Mouse (Mus musculus) bone marrow macrophage, adult 2 months (primary cell): ENCODE results near the gene Npc1l1. TPM values are rescaled to one million over a fixed set of nuclear protein-coding genes. Genes with fewer than 3 reads are reported as not detected.

Experiments used
- H3K27ac ChIP-seq: 2 replicates; pipeline ENCODE4 v1.5.1; 2012; ENCODE audit warnings: low read depth, low read length; ENCODE audit not compliant: insufficient read depth
- H3K4me1 ChIP-seq: 2 replicates; pipeline ENCODE4 v1.6.1; 2012; ENCODE audit warnings: low read length; ENCODE audit not compliant: control insufficient read depth, insufficient read depth
- H3K4me3 ChIP-seq: 2 replicates; pipeline ENCODE4 v1.5.1; 2012; ENCODE audit warnings: mild to moderate bottlenecking, low read length, moderate library complexity; ENCODE audit not compliant: insufficient read depth
- CTCF ChIP-seq: IDR thresholded peaks from 2 replicates; pipeline ENCODE4 v1.5.1; 2012; ENCODE audit warnings: low read depth, mild to moderate bottlenecking, low read length, moderate library complexity
- POLR2A ChIP-seq: IDR thresholded peaks from 2 replicates; pipeline ENCODE4 v1.6.1; 2012; ENCODE audit warnings: mild to moderate bottlenecking, low read depth, low read length, borderline replicate concordance
- polyA plus RNA-seq: library from polyadenylated mRNA; stranded (reverse); fragments of >200 nt; gene quantifications from 2 replicates; pipeline ENCODE4 v1.2.4, GENCODE M21; 2012; ENCODE audit not compliant: missing spikeins, insufficient read depth, insufficient read length

Npc1l1 gene
- polyA plus RNA-seq, 1 experiment: not detected

GRCm38 (mm10) chr11:6184202-6184935 lies 45.6 kb downstream of the Npc1l1 start:
- H3K27ac ChIP-seq: no peak overlapping the region
- TF ChIP-seq CTCF: no peak
- TF ChIP-seq POLR2A: no peak
- H3K4me1 ChIP-seq: peaks cover 10% of the 10 kb centered on the region
- H3K4me3 ChIP-seq: no peak overlapping the region

- H3K4me3 ChIP-seq: no peak overlapping the region
- TF ChIP-seq CTCF: no peak
- no peak for TF ChIP-seq POLR2A
- peaks cover 19% of the 10 kb centered on the region for H3K4me1 ChIP-seq
Measured at GRCm38 (mm10) chr11:6183246-6183645, 46.7 kb downstream of the Npc1l1 start.

GRCm38 (mm10) chr11:6180811-6181399 lies 49.0 kb downstream of the Npc1l1 start:
- Histone ChIP-seq H3K4me1 (peaks cover 28% of the 10 kb centered on the region), H3K4me3 (no peak overlapping the region), H3K27ac (no peak overlapping the region)
- TF ChIP-seq CTCF (no peak), POLR2A (no peak)

More at GRCm38 (mm10) chr11:6183246-6183645, 46.7 kb downstream of the Npc1l1 start:
- no peak overlapping the region for H3K27ac ChIP-seq

DNA sequence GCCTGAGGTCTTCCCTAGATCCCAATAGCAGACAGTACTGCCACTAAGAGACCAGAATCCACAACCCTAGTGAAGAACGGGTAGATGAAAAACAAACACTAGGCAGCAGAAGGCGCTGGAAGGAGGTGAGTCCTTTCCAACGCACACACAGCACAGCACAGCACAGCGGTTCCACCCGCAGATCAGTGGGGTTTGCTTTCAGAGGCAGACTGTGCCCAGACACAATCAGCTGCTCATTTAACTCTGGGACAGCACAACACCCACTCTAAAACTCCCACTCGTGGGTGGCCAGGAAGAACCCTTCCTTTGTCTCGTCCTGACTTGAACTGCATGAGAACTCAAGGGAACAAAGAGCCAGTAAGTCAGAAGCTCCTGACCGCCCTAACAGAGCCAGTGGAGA lies 50.7 kb downstream of the Npc1l1 start:
- no peak for TF ChIP-seq CTCF
- TF ChIP-seq POLR2A: no peak
- no peak overlapping the region for H3K4me3 ChIP-seq
- H3K27ac ChIP-seq: peak overlapping the region; percentile 29
- peaks cover 38% of the 10 kb centered on the region for H3K4me1 ChIP-seq

- H3K27ac ChIP-seq: peak overlapping the region; percentile 29
- H3K4me3 ChIP-seq: no peak overlapping the region
- TF ChIP-seq POLR2A (no peak), CTCF (no peak)
- peaks cover 38% of the 10 kb centered on the region for H3K4me1 ChIP-seq
Measured at GRCm38 (mm10) chr11:6178673-6179166, 51.2 kb downstream of the Npc1l1 start.

DNA sequence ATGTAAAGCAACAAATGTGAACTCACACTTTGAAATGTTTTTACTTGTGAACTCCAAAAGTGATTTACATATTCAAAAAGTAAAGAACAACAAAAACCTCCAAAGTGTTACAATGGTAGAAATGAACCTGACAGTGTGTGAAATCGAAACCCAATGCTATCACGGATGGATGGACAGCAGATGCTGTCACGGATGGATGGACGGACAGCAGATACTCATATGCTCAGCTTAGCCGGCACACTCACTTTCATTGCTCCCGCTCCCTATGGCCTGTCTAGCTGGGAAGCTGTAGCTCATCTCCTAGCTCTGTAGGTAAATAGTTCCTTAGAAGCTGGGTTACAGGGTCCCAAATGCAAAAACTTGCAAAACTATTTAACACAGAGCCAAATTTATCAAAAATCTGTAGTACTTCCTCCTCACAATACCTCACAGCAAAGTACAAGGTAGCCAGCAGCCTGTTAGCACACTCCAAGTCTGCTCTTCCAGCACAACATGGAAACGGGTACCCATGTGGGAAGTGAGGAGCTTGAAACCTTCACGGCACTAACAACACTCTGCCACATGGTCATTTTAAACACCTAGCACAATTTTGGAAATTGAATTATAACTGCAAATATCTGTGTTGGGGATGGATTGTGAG lies 52.0 kb downstream of the Npc1l1 start:
- Histone ChIP-seq H3K4me1 (peaks cover 38% of the 10 kb centered on the region), H3K27ac (no peak overlapping the region), H3K4me3 (no peak overlapping the region)
- TF ChIP-seq CTCF (no peak), POLR2A (no peak)

DNA sequence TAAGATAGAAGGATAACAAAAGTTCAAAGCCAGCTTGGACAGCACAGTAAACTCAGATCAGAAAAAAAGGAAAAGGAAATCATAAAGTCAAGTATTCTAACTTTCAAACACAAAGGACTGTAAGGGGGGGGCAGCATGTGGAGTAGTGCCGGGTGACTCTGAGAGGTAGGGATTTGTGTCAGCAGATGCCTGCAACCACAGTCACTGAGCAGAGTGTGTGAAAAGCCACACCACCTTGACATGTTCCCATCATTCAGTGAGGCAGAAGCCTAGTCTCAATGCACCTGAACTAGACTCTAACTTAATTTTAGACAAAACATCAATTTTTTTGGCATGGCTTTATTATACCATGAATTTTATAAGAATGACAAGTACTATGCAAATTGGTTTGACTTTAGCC lies 54.4 kb downstream of the Npc1l1 start:
- H3K4me3 ChIP-seq: no peak overlapping the region
- H3K27ac ChIP-seq: no peak overlapping the region
- TF ChIP-seq CTCF (no peak), POLR2A (no peak)
- H3K4me1 ChIP-seq: peaks cover 38% of the 10 kb centered on the region

DNA sequence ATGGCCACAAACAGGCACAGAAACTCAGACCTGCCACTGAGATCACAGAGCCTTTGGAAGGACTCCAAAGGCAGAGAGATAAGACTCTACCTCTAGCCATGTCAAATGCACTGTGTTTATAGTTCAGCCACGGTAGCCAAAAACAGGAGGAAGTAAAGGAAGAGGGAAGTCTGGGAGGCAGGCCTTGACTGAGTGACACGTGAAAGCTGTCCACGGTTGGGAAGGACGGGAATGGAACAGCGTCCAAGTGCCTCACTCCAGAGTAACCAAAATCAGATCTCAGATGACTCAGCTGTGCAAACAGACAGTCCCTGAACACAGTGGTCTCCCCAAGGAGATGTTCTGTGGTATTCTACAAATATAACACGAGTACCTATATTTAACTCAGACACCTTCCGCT lies 55.2 kb downstream of the Npc1l1 start:
- Histone ChIP-seq H3K27ac (no peak overlapping the region), H3K4me3 (no peak overlapping the region), H3K4me1 (peaks cover 36% of the 10 kb centered on the region)
- no peak for TF ChIP-seq CTCF

DNA sequence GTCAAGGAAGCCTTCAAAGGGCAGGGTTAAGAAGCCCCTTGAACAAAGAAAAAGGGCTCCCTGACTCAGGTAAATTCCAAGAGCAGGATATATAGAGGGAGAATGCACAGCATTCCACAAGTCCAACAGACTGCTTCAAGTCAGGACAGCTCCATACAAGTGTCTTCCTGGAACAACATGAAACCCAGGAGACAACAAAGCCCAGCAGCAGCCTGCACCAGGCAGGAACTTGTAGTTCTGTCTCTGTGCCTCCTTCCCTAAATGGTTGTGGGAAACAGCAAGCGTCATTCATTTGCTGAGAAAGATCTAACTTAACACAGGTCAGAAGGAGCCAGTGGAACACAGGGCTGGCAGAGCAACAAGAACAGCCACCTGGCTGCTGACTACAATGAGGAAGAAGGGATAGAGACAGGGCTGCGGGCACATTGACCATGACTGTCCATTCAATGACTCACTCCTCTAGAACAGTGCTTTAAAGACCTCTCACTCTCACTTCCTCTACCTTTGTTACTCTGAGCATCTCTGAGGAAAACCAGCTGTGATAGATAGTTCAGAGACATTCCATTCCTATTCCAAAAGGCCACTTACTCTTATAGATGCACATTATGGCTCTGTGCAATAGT lies 60.8 kb downstream of the Npc1l1 start:
- Histone ChIP-seq H3K27ac (no peak overlapping the region), H3K4me3 (no peak overlapping the region), H3K4me1 (peaks cover 34% of the 10 kb centered on the region)
- TF ChIP-seq POLR2A (no peak), CTCF (no peak)
